9 mouse cellular contexts compared by ENCODE assay signal in the genomic region with DNA sequence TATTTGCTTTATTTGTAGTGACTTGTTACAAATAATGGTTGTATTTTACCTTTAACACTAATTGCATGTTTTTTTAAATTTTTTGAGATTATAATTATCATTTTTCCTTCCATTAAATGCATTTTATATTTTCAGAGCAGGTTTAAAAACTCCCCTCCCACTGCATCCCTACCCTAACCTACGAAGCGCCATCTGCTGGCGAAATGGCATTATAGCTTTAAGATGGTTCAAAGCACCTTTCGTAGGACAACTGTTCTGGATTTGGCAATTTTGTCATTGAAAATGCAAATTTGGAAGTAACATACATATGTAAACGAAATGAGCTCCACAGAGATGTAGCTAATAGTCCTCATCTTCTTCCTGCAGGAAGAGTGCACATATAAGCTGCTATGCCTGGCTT. TPM values are rescaled to one million over a fixed set of nuclear protein-coding genes. Genes with fewer than 3 reads are reported as not detected.
DNase-seq lines count a peak whose midpoint lies in the region; ATAC-seq lines count a peak whose summit lies in the region.
"Had no signal": no experiment of that assay in that cellular context is flagged by ENCODE, and none has a peak within 500 bp of the region (broad histone marks: within the 10 kb centered on the region; RNA-seq: fewer than 3 reads in every experiment).

No protein-coding gene starts in this region.

- no peaks in the 10 kb centered on the region for H3K9me3 ChIP-seq in heart, embryonic 11.5 days (replicated peaks; ENCODE audit: control insufficient read depth, low read length)

- no peaks in the 10 kb centered on the region for H3K4me1 ChIP-seq in heart, embryonic 11.5 days (ENCODE audit: control insufficient read depth, insufficient read depth, low read length)

- H3K27me3 ChIP-seq in heart, embryonic 11.5 days (ENCODE audit: control insufficient read depth, insufficient read depth, low read length), result no peaks in the 10 kb centered on the region

- H3K4me2 ChIP-seq in heart, embryonic 11.5 days, result no peak overlapping the region

- H3K27ac ChIP-seq in heart, embryonic 11.5 days (ENCODE audit: low read depth, low read length), result no peak overlapping the region

- H3K9ac ChIP-seq in heart, embryonic 11.5 days (ENCODE audit: low read depth, low read length), result no peak overlapping the region

- no peaks in the 10 kb centered on the region for H3K36me3 ChIP-seq in heart, embryonic 11.5 days (ENCODE audit: control insufficient read depth, insufficient read depth, low read length)

- ATAC-seq in heart, embryonic 11.5 days (replicated peaks; ENCODE audit: insufficient number of reproducible peaks, low FRiP score, low TSS enrichment), result no peak
- peak; percentile 61; the same call in 1 of the 2 replicates for ATAC-seq in granulocyte monocyte progenitor cell, adult 5-6 weeks (replicated peaks; ENCODE audit: poor library complexity, severe bottlenecking)

- WGBS in heart, embryonic 11.5 days (ENCODE audit: insufficient replicate concordance), result 10% methylated on average over 5 of the region's 5 CpGs

- peak; percentile 28 for DNase-seq in heart, adult 8-10 months (ENCODE audit: low spot score)
- DNase-seq in right cerebral cortex, adult 2 months (ENCODE audit: low spot score in 2 of 2), result peak; percentile 36 to 69
- DNase-seq in right cerebral cortex, postnatal 25 days, result no peak
- DNase-seq in adrenal gland, postnatal 36 days, result peak; percentile 60 to 61
- peak; percentile 51 for DNase-seq in lung, postnatal 25 days (ENCODE audit: low spot score)
- no peak for DNase-seq in yolk sac, embryonic 10.5 days (ENCODE audit: low spot score)

- no peak overlapping the region for H3K4me3 ChIP-seq in heart, embryonic 11.5 days (ENCODE audit: low read depth, low read length)

RNA-seq across cellular contexts. Expression of gene Mycbp, which starts 5.9 kb away (rescaled TPM):
- 10 to 100 TPM; 22.3 to 29.8 (median 24.3) TPM for total RNA-seq in heart, adult 8-10 months (2022)
- polyA plus RNA-seq in heart, embryonic 11.5 days (2014; fragmentation: Nextera tagmentation; extraction: Ambion mirVana), result 67.3 and 72.3 TPM in 2 replicates
- total RNA-seq in adrenal gland, postnatal 36 days (2021), result 10 to 100 TPM; 37.6 to 50.0 TPM
- total RNA-seq in granulocyte monocyte progenitor cell, adult 5-6 weeks (2014; fragmentation: Nextera tagmentation), result 35.4 and 35.7 TPM in 2 replicates
- 30.1 and 33.2 TPM in 2 replicates for total RNA-seq in granulocyte monocyte progenitor cell, adult 5-6 weeks (2017)

RNA-seq across cellular contexts. Expression of gene Rragc, which starts 18.6 kb away (rescaled TPM):
- 10 to 100 TPM; 35.4 to 44.9 (median 41.8) TPM for total RNA-seq in heart, adult 8-10 months (2022)
- polyA plus RNA-seq in heart, embryonic 11.5 days (2014; fragmentation: Nextera tagmentation; extraction: Ambion mirVana), result 37.5 and 39.0 TPM in 2 replicates
- 10 to 100 TPM; 80.5 to 87.4 TPM for total RNA-seq in adrenal gland, postnatal 36 days (2021)
- total RNA-seq in granulocyte monocyte progenitor cell, adult 5-6 weeks (2014; fragmentation: Nextera tagmentation), result 27.2 and 40.0 TPM in 2 replicates
- total RNA-seq in granulocyte monocyte progenitor cell, adult 5-6 weeks (2017), result 35.5 and 48.8 TPM in 2 replicates

RNA-seq across cellular contexts. Expression of gene 4930535I16Rik, which starts 19.1 kb away (rescaled TPM):
- total RNA-seq in heart, adult 8-10 months (2022), result not detected
- polyA plus RNA-seq in heart, embryonic 11.5 days (2014; fragmentation: Nextera tagmentation; extraction: Ambion mirVana), result not detected in 2 replicates
- not detected for total RNA-seq in adrenal gland, postnatal 36 days (2021)
- total RNA-seq in granulocyte monocyte progenitor cell, adult 5-6 weeks (2014; fragmentation: Nextera tagmentation), result not detected in 2 replicates
- total RNA-seq in granulocyte monocyte progenitor cell, adult 5-6 weeks (2017), result not detected in 2 replicates
- total RNA-seq: layer of hippocampus, postnatal 25 days had no signal

RNA-seq across cellular contexts. Expression of gene 4933427I04Rik, which starts 39.2 kb away (rescaled TPM):
- total RNA-seq in heart, adult 8-10 months (2022), result not detected
- polyA plus RNA-seq in heart, embryonic 11.5 days (2014; fragmentation: Nextera tagmentation; extraction: Ambion mirVana), result not detected in 2 replicates
- total RNA-seq in adrenal gland, postnatal 36 days (2021), result not detected
- total RNA-seq in granulocyte monocyte progenitor cell, adult 5-6 weeks (2014; fragmentation: Nextera tagmentation), result not detected in 2 replicates
- total RNA-seq in granulocyte monocyte progenitor cell, adult 5-6 weeks (2017), result not detected in 2 replicates
- total RNA-seq: layer of hippocampus, postnatal 25 days had no signal

Comparison
In these comparisons a context has a peak if more than half of its experiments do, and no peak if none do; other contexts are left out.
1. DNase-seq: peak in heart, adult 8-10 months (single experiment), right cerebral cortex, adult 2 months (2 of 2), adrenal gland, postnatal 36 days (2 of 2) and lung, postnatal 25 days (single experiment); none in right cerebral cortex, postnatal 25 days (single experiment) and yolk sac, embryonic 10.5 days (single experiment).